Mouse (Mus musculus): ENCODE results near the gene Nav3.

Nav3 gene

DNA sequence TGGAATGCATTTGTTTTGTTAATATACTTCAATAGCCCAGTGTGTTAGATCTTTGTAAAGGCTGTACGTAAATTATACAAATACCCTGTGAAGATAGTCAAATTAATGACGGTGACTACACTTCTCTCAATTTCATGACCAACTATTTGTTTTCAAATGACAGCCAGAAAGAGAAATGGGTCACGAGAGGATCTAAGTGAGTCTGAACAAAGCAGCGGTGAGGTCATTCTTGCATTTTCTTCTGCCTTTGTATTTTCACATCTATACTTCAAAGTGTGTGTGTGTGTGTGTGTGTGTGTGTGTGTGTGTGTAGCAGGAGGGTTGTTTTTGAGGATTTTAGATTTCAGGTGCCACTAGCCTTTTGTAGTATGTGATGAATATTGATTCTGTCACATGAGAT, 662.5 kb downstream of the Nav3 start:
- no peak for DNase-seq

DNA sequence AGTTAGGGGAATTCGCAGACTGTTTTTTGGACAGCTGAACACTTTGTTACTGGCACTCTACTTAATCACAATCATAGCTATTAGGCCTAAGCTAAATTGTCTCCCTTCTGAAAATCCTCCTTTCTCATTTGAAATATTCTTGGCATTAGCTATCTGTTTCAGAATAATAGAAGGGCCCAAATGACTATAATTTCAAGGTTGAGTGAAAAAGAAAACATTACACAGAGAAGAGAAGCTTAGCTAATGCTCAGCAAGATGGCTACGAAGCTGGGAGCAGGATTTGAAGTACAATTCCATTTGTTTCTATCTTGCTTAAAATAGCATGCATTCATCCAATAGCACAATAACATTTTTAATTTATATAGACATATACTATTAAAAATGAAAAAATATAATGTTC, 667.3 kb downstream of the Nav3 start:
- no peak for DNase-seq

DNA sequence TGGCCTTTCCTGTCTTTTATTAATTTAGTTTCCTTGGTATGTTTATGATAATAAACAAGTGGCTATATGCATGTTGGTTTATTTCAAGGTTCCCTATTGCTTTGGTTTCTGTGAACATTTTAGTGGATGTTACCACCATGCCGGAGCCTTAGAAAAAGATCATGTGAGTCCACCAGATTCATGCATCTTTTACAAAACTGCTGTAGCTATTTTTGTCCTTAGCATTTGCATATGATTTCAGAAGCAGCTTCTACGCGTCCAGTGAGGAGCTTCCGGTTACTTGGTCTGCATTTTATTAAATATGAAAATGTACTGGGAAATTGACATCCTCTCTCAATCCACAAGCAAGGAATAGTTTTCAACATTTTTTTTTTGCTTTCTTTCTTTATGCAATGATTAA, 676.9 kb downstream of the Nav3 start:
- DNase-seq, result no peak

DNA sequence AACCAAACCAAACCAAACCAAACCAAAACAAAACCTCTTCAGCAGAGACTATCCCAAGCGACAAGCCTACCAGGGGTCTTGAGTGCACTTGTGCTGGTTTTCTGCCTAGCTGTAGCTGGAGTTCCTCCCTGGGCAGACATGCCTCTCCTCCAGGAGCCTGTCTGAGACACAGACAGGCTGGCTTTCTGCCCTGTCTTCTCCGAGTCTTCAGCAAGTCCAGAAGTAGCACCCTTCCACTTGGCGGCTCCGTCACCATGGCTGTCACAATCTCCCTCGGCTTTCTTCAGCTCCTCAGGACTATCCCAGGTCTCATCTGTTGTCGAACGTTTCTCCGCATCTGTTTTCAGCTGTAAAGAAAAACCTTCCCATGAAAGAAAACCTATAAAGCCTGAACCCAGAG, 686.9 kb downstream of the Nav3 start:
- DNase-seq, result no peak

DNA sequence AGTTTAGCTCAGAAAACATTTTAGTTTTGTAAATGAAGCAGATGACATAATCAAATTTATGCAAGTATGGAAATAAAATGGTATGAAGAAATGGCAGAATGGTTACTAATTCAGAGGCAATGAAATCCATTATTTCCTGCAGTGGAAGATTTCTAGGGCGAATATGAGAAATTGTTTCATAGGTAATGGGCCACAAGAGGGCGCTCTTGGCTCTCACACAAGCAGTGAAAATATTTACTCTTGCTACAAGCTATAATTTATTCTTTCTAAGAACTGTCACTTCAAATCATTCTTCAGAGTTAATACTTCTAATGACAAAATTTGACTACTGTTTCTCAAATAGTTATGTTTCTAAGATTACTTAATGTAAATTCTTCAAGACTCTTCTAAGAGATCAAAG, 690.4 kb downstream of the Nav3 start:
- no peak for DNase-seq

DNA sequence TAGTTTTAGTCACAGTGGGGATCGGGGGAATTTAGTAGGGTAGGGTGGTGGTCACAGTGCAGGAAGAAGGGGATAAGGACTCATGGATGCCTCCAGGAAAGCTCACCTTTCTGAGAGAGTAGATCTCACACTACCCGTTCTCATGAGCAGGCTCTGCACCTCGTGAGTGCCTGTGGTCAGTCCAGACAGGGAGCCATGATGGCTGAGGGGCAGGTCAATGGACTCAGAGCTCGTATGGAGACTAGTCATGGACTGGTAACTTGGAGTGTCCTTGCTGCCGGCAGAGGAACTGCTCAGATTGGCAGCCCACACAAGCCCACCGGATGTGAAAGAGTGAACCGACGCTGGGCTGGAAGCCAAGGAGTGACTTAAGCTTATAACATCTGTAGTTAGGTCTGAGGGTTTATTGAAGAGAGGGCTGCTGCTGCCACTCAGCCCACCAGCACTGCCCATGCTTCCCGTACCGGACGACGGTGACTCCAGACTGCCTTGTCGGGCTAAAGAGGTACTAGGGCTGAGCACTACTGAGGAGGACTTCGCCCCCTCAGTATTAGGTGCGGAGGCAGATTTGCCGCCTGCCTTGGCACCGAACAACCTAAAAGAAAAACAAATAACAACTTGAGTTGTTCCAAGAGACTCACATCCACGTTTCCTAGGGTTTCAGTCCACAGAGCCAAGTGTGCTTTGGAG, 691.4 kb downstream of the Nav3 start:
- DNase-seq, result no peak

DNA sequence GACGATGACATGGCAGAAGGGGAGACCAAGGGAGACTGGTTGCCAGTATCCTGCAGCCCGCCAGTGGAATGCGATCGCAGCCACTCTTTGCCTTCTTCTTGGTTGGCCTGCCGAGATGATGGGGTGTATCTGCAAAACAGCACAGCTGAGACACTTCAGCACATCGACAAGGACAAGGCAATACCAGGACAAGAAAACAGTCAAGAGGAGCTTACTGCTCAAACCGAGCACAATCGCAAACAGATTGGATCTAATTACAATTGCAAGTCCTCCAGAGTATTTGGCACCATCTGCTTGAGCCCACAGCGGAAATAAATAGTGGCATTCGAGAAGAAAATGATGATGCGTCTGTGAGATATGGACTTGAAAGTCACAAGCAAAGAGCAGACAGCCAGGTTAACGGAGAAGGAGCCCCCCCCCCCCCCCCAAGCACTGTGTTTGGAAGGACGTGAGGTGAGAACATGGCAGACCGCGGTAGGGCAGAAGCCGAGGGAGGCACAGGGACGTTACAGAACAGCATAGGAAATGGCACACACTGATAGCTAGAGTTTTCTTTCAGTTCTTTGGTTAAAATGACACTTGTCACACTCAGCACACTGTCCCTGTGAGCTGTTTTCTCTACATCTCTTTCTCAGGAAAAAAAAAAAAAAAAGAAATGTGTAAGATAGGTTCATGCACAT, 696.9 kb downstream of the Nav3 start:
- DNase-seq, result no peak

DNA sequence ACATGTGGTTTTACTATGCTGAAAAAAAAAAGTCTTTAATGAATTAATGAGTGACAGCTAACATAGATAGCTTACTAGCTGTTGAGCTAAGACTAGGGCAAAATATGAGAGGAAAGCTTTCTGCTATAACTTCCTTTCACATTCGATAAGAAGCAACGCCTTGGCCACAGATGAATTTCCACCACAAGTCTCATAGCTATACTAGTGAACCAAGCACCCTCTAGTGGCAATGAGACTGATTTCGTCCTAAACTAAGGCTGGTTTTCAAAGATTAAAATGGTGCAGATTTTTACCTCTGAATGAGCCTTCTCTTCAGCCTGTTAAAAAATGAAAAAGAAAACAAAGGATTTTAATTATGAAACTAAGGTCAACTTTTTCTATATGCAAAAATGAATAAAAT, 709.1 kb downstream of the Nav3 start:
- DNase-seq, result no peak

DNA sequence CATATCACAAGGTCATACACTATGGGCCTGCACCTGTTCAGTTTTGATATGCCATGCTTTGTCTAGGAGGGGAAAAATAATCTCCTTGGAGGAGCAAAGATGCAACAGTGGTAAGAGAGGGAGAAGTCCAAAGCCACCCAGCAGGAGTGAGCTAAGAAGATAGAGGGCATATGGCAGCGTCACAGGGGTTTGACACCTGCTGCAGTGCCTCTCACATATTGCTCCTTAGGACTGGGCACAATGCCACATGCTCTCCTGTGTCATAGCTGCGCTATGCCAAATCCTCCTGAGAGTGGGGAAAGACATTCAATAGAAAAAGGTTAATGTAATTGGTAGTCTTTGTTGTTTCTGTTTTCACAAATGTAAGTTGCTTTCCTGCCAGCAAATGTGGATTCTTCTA, 714.3 kb downstream of the Nav3 start:
- DNase-seq, result no peak

DNA sequence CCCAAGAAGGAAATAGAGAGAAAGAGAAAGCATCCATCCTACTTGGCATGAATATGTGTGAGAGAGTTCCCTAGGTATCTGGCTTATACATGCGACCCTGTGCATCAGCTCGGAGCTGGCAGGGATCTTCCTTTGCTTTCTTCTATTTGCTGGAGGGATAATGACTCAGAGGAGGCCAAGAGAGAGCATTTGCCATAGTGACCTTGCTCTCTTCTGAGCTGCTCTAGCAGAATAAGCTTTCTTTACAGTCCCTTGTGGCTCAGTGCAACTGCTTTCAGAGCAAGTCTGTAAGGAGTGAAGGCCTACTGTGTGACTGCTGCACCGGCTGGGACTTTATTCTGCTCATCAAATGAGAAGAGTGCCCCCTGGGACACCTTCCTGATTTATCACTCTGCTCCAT, 715.7 kb downstream of the Nav3 start:
- DNase-seq, result no peak

DNA sequence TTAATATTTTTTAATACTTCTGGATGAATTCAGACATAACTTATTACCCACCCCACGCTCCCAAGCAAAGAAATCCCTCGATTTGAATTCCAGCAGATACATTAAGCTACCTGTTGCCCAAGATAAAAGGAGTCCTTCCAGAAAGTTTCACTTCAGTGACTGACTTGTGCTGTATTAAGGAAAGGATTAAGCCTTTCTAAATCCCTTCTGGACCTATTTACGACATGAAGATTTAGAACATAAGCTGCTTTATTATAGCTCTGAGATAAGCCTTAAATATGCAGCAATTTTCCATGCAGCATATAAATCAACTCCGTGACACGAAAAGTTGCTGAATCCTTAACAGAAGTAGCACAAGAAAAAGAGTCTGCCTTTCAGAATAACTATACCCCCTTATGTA, 732.4 kb downstream of the Nav3 start:
- DNase-seq, result no peak

DNA sequence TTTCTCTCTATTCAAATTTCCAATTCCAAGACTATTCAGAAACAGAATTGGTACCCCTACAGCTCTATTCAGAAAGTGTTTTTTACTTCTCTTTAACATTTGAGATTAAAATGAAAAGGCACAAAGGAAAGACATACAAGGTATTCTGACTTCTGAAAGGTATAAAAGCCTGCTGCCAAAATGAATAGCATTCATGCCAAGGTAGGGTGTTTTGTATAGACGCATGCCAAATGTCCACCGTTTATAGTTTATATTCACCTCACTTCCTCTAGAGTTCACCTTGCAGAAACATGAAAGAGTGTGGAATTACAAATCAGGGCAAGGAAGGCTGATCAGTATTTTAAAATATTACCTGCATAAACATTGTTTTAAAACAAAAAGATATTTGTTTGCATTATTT, 737.2 kb downstream of the Nav3 start:
- no peak for DNase-seq

DNA sequence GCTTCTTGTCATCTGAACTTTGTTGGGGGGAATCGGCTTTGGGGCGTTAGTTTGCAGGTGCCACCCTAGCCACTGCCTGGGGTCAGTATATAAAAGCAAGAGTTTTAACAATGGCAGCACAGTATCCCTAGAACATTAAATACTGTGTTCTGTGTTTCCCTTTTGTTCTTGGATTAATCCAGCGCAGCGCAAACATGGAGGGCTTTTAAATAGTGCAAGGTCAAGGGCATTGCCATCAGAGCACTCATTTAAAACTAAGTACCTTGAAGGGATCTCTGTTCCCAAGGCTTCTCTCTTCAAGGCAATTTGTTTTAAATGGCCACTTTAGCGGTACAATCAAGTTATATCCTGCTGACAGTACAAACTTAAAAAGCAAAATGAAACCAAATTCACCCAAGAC, 737.6 kb downstream of the Nav3 start:
- no peak for DNase-seq

DNA sequence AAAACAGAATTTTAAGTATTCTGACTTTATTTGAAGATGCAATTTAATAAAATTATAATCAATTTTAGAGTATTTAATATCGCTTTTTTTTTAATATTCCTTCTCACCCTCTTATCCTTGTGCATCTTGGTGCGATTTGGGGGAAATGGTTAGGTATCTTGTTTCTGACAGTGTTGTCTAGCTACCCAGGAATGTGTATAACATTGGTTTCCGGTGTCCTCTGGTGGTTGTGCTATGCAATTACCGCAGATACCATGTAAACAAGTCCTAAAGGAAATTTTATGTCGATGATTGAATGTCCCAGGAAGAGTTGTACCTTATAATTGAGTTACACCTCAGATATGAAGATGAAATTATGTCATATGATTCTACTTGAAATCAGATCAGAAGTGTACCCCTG, 743.0 kb downstream of the Nav3 start:
- no peak for DNase-seq

DNA sequence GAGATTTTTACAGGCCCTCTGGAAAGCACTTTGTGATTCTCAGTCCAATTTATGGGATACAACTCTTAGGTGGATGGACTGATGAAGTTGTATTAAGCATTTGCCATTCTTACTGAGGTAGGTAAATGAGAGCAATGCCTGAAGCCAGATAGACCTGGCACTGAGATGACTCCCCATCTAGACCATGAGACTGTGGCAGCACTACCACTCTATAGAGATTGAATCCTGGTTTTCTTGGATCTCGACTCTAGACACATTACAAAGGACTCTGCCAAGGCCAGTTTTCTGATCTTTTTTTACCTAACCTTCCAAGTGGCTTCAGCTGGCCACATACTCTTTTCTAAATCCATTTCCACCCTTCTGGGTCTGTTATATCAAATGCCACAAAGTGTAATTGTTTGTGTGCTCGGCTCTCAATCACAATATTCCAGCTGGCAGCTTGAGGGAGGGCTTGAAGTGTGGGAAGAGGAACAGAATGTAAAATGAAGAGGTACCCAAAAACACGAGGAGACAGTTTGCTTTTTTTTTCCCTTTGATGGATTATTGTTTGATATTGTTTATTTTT, 756.2 kb downstream of the Nav3 start:
- DNase-seq, result no peak

DNA sequence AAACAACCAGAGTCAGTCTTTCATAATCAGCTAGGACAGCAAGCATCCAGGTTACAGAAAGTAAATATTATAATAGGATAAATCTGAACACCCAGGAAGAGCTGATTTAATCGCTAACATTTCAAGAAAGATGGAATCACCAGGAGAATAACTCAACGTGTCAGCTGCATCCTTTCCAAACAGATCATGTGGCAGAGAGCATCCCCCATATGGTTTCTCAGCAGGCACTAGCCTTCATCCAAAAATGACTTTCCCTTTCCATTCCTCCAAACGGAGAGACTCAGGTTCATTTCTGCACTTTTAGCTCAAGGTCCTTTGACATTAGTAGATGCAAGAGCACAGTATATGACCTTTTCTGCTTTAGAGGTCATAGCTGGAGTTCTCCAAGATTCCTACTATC, 765.4 kb downstream of the Nav3 start:
- DNase-seq, result no peak

DNA sequence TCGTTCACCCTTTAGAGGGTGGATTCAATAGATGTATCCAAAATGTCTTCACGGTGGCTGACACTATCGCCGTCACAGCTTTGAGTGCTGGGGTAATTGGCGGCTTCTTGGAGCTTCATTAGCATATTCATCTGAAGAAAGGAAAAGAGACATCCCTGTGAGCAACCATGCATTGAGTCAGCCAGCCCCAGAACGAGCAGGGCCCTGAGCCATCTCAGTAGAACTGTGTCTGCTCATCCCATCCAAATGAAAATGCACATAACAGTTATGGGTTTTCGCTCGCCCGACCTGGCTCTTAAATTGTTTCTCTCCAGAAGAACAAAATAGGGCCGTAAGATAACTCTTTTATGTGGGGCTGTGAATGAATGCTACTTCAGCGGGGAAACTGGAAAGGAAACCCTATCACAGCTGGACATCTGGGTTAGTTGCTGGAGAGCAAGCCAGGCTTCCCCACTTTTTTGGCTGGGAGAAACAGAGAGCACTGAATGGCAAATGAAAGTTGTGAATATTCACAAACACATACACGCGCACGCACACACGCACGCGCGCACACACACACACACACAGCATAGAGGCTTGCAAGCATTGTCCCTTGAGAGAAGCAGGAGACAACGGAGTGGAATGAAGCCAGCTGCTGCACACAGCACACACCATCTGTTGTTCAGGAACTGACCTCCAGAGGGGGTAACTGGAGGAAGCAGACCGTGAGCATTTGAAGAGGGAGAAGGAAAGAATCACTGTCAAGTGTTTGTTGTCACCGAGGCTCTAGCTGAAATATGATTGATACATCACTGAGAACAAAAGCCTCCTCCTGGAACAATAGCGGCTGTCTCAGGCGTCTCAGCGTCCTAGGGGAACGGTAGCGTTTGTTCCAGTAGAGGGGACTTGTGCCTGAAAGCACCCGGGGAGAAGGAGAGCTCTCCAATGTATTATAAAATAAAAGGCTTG, 771.6 kb downstream of the Nav3 start:
- no peak for DNase-seq

DNA sequence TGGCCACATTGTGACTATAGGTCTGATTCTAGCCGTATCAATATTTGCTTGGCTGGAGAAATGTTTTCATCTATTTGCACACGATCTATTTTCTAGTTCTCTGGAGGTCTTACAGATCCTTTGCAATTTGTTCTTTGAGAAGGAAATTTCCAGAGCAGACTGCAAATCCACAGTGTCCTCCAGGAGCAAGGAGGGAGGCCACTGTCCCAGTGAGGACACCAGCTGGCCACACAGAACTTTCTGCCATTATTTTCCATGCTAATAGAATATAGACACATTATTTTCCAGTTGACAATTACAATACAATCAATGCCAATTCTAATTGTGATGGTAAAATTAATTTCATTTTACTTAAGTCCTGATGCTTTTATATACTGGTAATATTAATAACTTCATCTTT, 783.1 kb downstream of the Nav3 start:
- no peak for DNase-seq

DNA sequence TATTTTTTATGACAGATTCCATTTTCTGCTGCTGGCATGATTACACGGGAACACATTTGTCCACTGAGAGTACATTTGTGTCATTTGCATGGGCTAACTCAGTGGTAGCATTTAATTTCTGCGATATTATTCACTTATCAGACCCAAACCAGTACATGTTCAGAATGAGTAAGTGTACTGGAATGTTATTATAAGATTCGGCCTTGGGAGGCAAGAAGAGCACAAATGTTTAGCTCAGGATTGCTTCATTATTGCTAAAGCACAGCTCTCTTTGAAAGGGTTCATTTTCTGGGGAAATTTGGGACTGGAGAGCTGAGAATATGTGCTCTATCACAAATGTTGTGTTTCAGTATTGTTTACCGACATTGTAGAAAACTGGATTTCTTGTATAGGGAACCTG, 788.6 kb downstream of the Nav3 start:
- DNase-seq, result no peak

DNA sequence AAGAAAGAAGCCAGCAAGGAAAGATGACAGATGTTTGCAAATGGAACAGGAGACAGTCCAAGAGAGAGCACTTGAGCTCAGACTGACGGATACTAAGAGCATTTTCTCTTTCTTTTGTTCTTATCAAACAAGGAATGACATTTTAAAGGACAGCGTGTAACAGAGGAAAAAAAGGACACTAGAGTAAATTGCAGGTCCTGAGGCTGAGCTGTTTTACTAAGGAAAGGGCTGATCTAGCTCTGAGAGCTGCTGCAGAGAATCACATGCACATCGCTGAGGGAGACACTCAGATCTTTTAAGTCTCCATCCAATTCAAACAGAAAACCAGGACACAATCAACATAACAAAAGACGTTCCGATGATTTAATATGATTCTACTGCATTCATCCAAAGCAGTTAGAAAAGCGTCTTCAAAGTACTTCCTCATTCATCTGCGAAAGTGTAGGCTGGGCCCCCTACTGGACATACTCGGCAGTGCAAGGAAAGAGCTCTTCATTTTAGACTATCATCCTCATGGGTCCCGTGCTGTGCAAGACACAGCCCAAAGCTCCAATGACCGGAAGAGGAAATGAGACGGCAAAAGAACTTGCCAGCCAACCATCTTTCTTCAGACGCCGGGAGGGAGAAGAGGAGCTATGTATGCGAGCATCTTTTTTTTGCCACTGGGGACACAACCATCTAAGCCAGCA, 791.2 kb downstream of the Nav3 start:
- peak in 1 of 2 experiments; percentile 3 for DNase-seq

DNA sequence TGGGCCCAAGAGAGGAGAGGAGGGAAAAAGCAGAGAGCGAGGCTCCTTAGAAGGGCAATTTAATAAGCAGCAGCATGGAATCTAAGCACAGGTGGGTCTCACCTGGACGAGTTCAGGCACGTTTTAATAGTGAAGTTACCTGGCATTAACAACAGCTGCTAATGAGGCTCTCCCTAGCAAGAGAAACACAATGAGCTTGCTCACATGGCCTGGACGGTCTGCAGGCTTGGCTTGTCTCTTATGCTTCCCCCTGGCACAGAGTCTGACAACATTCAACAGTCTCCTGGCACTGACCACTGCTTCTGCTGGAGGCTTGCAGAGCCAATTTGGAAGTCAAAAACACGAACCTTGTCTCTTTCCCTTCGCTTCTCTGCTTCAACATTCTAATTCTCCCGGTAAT, 804.5 kb downstream of the Nav3 start:
- no peak for DNase-seq

DNA sequence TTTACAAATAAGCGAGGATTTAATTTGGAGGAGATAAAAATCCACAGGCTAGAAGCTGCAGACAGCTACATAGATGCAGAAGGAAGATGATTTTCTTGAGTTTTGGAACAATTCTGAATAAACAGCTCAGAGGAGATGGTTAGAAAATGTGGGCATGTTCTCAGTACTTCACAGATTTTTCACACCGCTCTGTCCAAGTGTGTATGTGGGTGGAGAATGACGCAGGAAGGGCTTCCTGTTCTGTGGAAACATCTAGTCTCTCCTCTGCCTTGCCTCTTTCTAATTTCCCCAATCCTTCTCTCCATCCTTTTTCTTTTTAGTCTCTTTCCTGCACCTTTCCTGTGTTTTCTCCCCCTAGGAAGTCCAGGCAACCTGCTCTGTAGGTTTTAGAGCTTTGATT, 812.4 kb downstream of the Nav3 start:
- DNase-seq, result no peak

DNA sequence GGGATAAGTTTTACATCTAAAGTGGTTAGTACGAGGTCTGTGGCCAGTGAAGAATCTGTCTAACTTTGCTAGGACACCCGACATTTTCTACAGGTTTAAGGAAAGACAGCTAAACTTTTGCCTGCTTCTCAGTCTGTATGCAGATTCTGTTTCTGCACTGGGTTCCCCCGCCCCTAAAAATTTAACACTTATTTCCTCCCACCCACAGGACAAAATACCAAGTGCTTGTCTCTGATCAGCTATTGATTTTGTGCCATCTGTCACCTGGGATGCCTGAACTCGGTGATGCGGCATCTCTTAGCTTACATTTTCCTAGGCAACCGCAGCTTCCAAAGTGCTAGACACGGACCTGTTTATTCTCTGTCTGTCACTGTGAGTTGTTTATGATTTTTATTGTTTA, 814.2 kb downstream of the Nav3 start:
- no peak for DNase-seq

Data from thymus, postnatal 36 days (tissue).